Mouse (Mus musculus): ENCODE data around the gene Ptprn2. TPM values are rescaled to one million over a fixed set of nuclear protein-coding genes. Genes with fewer than 3 reads are reported as not detected.

The Ptprn2 gene
- total and polyA plus RNA-seq, 2 experiments from 2014 or later = 18.4 to 101 TPM

DNA sequence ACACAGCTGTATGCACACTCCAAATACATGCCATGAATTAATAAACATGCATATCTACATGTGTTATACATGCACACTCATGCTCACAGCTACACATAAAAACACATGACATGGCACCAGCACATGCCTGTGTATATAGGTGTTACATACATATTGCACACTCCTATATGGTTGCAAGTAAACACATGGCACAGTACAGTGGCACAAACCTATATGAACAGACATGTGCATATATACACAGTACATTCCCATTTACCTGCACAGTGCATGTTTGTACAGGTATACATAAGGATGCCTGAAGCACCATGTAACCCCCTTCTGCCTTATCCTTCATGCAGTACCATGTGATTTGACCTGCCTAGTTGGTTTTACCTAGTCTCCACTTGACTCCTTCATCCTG is 255.8 kb downstream of the Ptprn2 start:
- Histone ChIP-seq H3K27ac (no peak overlapping the region), H3K9ac (replicated peaks; ENCODE audit: low read length) (no peak overlapping the region), H3K4me1 (ENCODE audit: insufficient read depth, low read length) (no peaks in the 10 kb centered on the region), H3K4me3 (ENCODE audit: low read length) (no peak overlapping the region), H3K27me3 (ENCODE audit: insufficient read depth, low read length) (no peaks in the 10 kb centered on the region), H3K4me2 (ENCODE audit: low read depth, low read length) (no peak overlapping the region), H3K9me3 (ENCODE audit: low read length) (no peaks in the 10 kb centered on the region), H3K36me3 (ENCODE audit: insufficient read depth, low read length) (no peaks in the 10 kb centered on the region)
- no peak for DNase-seq (ENCODE audit: low spot score)
- no peak for TF ChIP-seq CTCF (IDR thresholded peaks at IDR 0.05; ENCODE audit: low read depth)
- no peak for ATAC-seq

DNA sequence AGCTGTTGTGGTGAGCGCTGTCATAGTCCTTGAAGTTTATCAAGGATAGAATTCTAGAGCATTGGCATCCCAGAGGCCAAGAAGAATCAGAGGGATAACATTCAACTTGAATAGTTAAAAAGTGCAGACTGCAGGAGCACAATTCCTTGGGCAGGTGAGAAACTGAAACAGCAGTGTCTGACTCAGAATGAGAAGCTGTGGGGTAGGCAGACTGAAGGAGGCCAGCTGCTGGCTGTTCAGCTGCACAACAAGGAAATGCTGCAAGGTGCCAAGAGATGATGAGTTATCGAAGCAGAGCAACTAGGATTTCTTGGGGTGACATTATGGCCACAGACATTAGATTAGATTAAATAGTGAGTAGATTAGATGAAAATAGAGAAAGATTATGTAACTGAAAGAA is 260.9 kb downstream of the Ptprn2 start:
- Histone ChIP-seq H3K36me3 (ENCODE audit: insufficient read depth, low read length) (no peaks in the 10 kb centered on the region), H3K4me3 (ENCODE audit: low read length) (no peak overlapping the region), H3K9ac (replicated peaks; ENCODE audit: low read length) (no peak overlapping the region), H3K4me1 (ENCODE audit: insufficient read depth, low read length) (no peaks in the 10 kb centered on the region), H3K27ac (no peak overlapping the region), H3K27me3 (ENCODE audit: insufficient read depth, low read length) (no peaks in the 10 kb centered on the region), H3K9me3 (ENCODE audit: low read length) (no peaks in the 10 kb centered on the region), H3K4me2 (ENCODE audit: low read depth, low read length) (no peak overlapping the region)
- TF ChIP-seq CTCF (IDR thresholded peaks at IDR 0.05; ENCODE audit: low read depth) = no peak
- DNase-seq (ENCODE audit: low spot score) (no peak), ATAC-seq (no peak)
- 76% methylated on average over 2 of the region's 2 CpGs for WGBS

DNA sequence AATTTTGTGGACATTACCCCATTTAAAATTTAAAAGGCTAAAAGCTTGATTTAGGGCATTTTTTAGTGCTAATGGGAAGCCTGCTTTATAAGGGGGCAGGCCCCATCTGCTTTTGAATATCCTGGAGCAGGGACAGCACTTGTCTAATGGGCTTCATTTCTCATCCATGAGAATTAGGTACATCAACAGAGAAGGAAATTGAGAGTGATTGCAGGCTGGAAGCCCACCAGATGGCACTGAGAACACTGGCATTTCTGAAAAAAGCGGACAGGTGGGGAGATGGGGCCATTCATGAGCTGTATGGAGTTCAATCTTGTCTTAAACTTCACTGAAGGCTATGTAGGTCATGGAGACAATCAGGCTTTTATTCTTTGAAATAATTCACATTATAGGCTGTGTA is 267.3 kb downstream of the Ptprn2 start:
- H3K27ac ChIP-seq = no peak overlapping the region
- WGBS = 63% methylated on average over 1 of the region's 1 CpGs
- ATAC-seq (no peak), DNase-seq (ENCODE audit: low spot score) (peak; percentile 30)
- TF ChIP-seq CTCF (IDR thresholded peaks at IDR 0.05; ENCODE audit: low read depth) = 0 out of 2 replicates have a peak, but pooled peaks have one; percentile 34
- no peak overlapping the region for H3K4me3 ChIP-seq (ENCODE audit: low read length)
- no peaks in the 10 kb centered on the region for H3K27me3 ChIP-seq (ENCODE audit: insufficient read depth, low read length)
- no peak overlapping the region for H3K4me2 ChIP-seq (ENCODE audit: low read depth, low read length)
- no peaks in the 10 kb centered on the region for H3K4me1 ChIP-seq (ENCODE audit: insufficient read depth, low read length)
- H3K9ac ChIP-seq (replicated peaks; ENCODE audit: low read length) = no peak overlapping the region
- no peaks in the 10 kb centered on the region for H3K36me3 ChIP-seq (ENCODE audit: insufficient read depth, low read length)
- 0 out of 2 replicates have a peak, but pooled peaks cover 4% of the 10 kb centered on the region for H3K9me3 ChIP-seq (ENCODE audit: low read length)

DNA sequence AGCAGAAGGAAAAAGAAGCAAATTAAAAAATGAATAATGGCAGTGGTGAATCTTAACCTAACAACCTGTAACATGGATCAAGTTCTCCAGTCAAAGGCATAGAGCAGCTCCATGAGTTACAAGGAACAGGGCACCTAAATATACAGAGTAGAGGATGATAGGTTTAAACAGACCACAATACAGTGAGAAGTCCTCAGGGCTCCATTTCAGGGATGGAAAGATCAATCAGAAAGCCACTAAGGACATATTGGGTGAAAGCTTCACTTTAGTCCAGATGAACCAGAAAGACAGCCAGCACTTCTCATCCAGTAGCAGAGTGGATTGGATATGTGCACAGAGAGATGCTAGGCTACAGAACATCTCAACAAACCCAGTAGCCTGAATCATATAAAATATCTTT is 278.4 kb downstream of the Ptprn2 start:
- H3K4me1 ChIP-seq (ENCODE audit: insufficient read depth, low read length) = no peaks in the 10 kb centered on the region
- ATAC-seq (no peak), DNase-seq (ENCODE audit: low spot score) (no peak)
- no peaks in the 10 kb centered on the region for H3K9me3 ChIP-seq (ENCODE audit: low read length)
- H3K4me3 ChIP-seq (ENCODE audit: low read length) = no peak overlapping the region
- no peak for TF ChIP-seq CTCF (IDR thresholded peaks at IDR 0.05; ENCODE audit: low read depth)
- no peak overlapping the region for H3K27ac ChIP-seq
- H3K9ac ChIP-seq (replicated peaks; ENCODE audit: low read length) = no peak overlapping the region
- H3K27me3 ChIP-seq (ENCODE audit: insufficient read depth, low read length) = no peaks in the 10 kb centered on the region
- no peak overlapping the region for H3K4me2 ChIP-seq (ENCODE audit: low read depth, low read length)
- H3K36me3 ChIP-seq (ENCODE audit: insufficient read depth, low read length) = no peaks in the 10 kb centered on the region

DNA sequence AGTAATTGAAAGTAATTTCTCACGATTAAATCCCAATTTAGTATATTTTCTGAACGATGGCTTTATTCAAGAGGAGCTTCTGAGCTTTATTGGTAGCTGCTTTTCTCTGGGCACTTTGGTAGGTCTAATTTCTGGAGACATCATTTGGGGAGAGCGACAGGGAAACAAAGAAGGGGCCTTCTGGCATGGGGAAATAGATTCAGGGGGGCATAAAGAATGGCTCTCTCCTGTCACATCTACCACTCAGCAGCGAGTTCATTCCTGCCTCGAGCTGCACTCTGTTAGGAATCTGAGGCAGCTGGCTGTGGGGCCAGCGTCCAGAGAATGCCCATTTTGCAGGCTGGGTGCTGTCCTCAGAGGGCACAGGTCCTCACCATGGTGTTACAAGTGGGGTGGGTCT is 285.4 kb downstream of the Ptprn2 start:
- Histone ChIP-seq H3K9me3 (ENCODE audit: low read length) (no peaks in the 10 kb centered on the region), H3K27ac (no peak overlapping the region), H3K4me2 (ENCODE audit: low read depth, low read length) (no peak overlapping the region), H3K9ac (replicated peaks; ENCODE audit: low read length) (no peak overlapping the region), H3K27me3 (ENCODE audit: insufficient read depth, low read length) (no peaks in the 10 kb centered on the region), H3K4me1 (ENCODE audit: insufficient read depth, low read length) (no peaks in the 10 kb centered on the region), H3K36me3 (ENCODE audit: insufficient read depth, low read length) (no peaks in the 10 kb centered on the region), H3K4me3 (ENCODE audit: low read length) (no peak overlapping the region)
- no peak for DNase-seq (ENCODE audit: low spot score)
- no peak for ATAC-seq
- no peak for TF ChIP-seq CTCF (IDR thresholded peaks at IDR 0.05; ENCODE audit: low read depth)
- 57% methylated on average over 6 of the region's 6 CpGs for WGBS

DNA sequence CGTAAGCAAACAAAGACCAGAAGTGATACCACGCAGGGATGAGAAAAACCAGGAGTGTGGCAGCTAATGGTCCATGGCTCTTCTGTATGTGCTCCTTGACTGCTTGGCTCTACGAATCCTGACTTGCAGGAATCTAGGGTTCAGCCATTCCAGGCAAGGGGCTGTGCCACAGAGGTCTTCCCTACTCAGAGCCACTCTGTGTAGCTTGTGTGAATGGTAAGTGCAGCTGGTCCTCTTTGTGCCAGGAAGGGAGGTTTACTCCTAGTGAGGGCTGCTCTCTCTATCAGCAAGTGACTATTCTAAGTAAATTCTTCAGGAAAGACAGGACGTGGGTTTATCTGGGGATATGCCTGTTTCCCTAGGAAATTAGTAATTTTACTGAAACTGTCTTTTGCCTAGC is 286.0 kb downstream of the Ptprn2 start:
- ATAC-seq = no peak
- no peak overlapping the region for H3K4me2 ChIP-seq (ENCODE audit: low read depth, low read length)
- DNase-seq (ENCODE audit: low spot score) = no peak

DNA sequence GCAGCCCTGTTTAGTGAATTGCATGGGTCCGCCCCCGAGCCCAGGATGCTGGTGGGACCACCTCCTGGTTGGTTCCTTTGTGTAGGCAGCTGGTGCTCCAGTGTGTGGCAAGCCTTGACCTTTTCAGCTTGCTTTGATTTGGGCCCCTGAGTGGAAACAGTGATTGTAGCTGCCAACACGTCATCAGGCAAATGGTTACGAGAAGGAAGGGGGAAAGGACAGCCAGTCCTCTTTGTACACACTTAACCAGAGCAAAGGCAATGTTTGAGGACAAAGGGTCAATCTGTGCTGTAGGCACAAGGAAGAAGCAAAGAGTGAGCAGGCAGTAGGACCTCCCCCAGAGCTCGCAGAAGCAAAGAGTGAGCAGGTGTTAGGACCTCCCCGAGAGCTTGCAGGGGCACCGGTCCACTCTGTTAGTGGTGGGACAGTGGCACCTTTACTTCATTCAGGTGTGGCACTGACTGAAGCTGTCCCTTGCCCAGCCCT is 286.6 kb downstream of the Ptprn2 start:
- no peaks in the 10 kb centered on the region for H3K9me3 ChIP-seq (ENCODE audit: low read length)
- H3K27me3 ChIP-seq (ENCODE audit: insufficient read depth, low read length) = no peaks in the 10 kb centered on the region
- 34% methylated on average over 7 of the region's 7 CpGs for WGBS
- DNase-seq (ENCODE audit: low spot score) (peak; percentile 28), ATAC-seq (peak; percentile 54)
- H3K4me1 ChIP-seq (ENCODE audit: insufficient read depth, low read length) = no peaks in the 10 kb centered on the region
- no peak for TF ChIP-seq CTCF (IDR thresholded peaks at IDR 0.05; ENCODE audit: low read depth)
- no peak overlapping the region for H3K4me3 ChIP-seq (ENCODE audit: low read length)
- H3K27ac ChIP-seq = no peak overlapping the region
- no peaks in the 10 kb centered on the region for H3K36me3 ChIP-seq (ENCODE audit: insufficient read depth, low read length)
- H3K9ac ChIP-seq (replicated peaks; ENCODE audit: low read length) = no peak overlapping the region
- no peak overlapping the region for H3K4me2 ChIP-seq (ENCODE audit: low read depth, low read length)

More for the DNA sequence above, 286.0 kb downstream of the Ptprn2 start:
- 78% methylated on average over 4 of the region's 4 CpGs for WGBS
- Histone ChIP-seq H3K27ac (no peak overlapping the region), H3K9ac (replicated peaks; ENCODE audit: low read length) (no peak overlapping the region), H3K27me3 (ENCODE audit: insufficient read depth, low read length) (no peaks in the 10 kb centered on the region), H3K4me1 (ENCODE audit: insufficient read depth, low read length) (no peaks in the 10 kb centered on the region), H3K36me3 (ENCODE audit: insufficient read depth, low read length) (no peaks in the 10 kb centered on the region), H3K9me3 (ENCODE audit: low read length) (no peaks in the 10 kb centered on the region), H3K4me3 (ENCODE audit: low read length) (no peak overlapping the region)
- no peak for TF ChIP-seq CTCF (IDR thresholded peaks at IDR 0.05; ENCODE audit: low read depth)
